Mouse (Mus musculus) 3T3-L1 (cell line): ENCODE measurements around the gene Adamts3.

Experiments used
- DNase-seq: peaks from one replicate; pipeline ENCODE4 v3.0.0-alpha.2; 2015; ENCODE audit warnings: low read depth, low spot score

The Adamts3 gene

GRCm38 (mm10) chr5:89883051-89883907 lies at the start of gene Adamts3:
Gene Adamts3 (minus strand): TSS chr5:89883334.
- DNase-seq: no peak

- no peak for DNase-seq
Measured at GRCm38 (mm10) chr5:89931511-89931910, 48.4 kb upstream of the Adamts3 start.

GRCm38 (mm10) chr5:89912359-89912758 lies 29.2 kb upstream of the Adamts3 start:
- DNase-seq: no peak

- DNase-seq: no peak
Measured at GRCm38 (mm10) chr5:89911950-89912349, 28.8 kb upstream of the Adamts3 start.

GRCm38 (mm10) chr5:89911508-89911907 lies 28.4 kb upstream of the Adamts3 start:
- DNase-seq: no peak

GRCm38 (mm10) chr5:89906884-89907431 lies 23.8 kb upstream of the Adamts3 start:
- no peak for DNase-seq

- no peak for DNase-seq
Measured at GRCm38 (mm10) chr5:89901026-89901425, 17.9 kb upstream of the Adamts3 start.

- DNase-seq: no peak
Measured at GRCm38 (mm10) chr5:89897495-89897894, 14.4 kb upstream of the Adamts3 start.

- DNase-seq: no peak
Measured at GRCm38 (mm10) chr5:89895520-89895919, 12.4 kb upstream of the Adamts3 start.

- DNase-seq: no peak
Measured at GRCm38 (mm10) chr5:89884991-89885390, 1.9 kb upstream of the Adamts3 start.

GRCm38 (mm10) chr5:89883908-89884204 lies 722 bp upstream of the Adamts3 start:
- DNase-seq: no peak

- no peak for DNase-seq
Measured at GRCm38 (mm10) chr5:89882091-89882734, 921 bp downstream of the Adamts3 start.

GRCm38 (mm10) chr5:89881425-89881824 lies 1.7 kb downstream of the Adamts3 start:
- no peak for DNase-seq

GRCm38 (mm10) chr5:89878866-89879392 lies 4.2 kb downstream of the Adamts3 start:
- DNase-seq: no peak

GRCm38 (mm10) chr5:89872661-89873060 lies 10.5 kb downstream of the Adamts3 start:
- DNase-seq: no peak

- no peak for DNase-seq
Measured at GRCm38 (mm10) chr5:89859603-89860002, 23.5 kb downstream of the Adamts3 start.

GRCm38 (mm10) chr5:89858837-89859236 lies 24.3 kb downstream of the Adamts3 start:
- DNase-seq: no peak

GRCm38 (mm10) chr5:89846551-89846950 lies 36.6 kb downstream of the Adamts3 start:
- no peak for DNase-seq

- DNase-seq: no peak
Measured at GRCm38 (mm10) chr5:89844354-89844753, 38.8 kb downstream of the Adamts3 start.

- DNase-seq: no peak
Measured at GRCm38 (mm10) chr5:89843478-89843877, 39.7 kb downstream of the Adamts3 start.

GRCm38 (mm10) chr5:89839627-89840026 lies 43.5 kb downstream of the Adamts3 start:
- no peak for DNase-seq

- DNase-seq: no peak
Measured at GRCm38 (mm10) chr5:89821175-89821574, 62.0 kb downstream of the Adamts3 start.

GRCm38 (mm10) chr5:89819531-89819930 lies 63.6 kb downstream of the Adamts3 start:
- peak; percentile 29 for DNase-seq
